32 mouse cellular contexts compared by ENCODE assay signal in the genomic region with DNA sequence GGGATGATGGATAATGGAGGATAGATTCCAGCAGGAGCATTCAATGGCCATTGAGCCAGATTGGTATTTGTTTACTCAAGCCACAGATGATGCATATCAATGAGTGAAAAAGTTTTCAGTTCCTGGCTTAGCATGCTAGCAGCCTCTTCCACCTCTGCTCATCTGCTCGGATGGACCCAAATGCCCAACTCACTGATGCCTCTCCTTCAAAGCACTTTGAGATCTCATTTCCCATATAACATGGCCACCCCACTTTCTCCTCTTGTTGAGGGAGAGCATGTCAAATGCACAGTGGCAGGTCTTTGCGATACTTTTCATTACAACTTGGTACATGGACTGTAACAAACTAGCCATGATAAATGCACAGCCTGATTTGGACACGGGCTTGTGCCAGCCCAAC. TPM values are rescaled to one million over a fixed set of nuclear protein-coding genes. Genes with fewer than 3 reads are reported as not detected.
DNase-seq lines count a peak whose midpoint lies in the region; ATAC-seq and TF ChIP-seq lines count a peak whose summit lies in the region.
"Had no signal": no experiment of that assay in that cellular context is flagged by ENCODE, and none has a peak within 500 bp of the region (broad histone marks: within the 10 kb centered on the region; RNA-seq: fewer than 3 reads in every experiment).

No protein-coding gene starts in this region.

- no peak for TF ChIP-seq RAD21 in MEL (IDR thresholded peaks at IDR 0.05; ENCODE audit: low read depth, low read length)

- ATAC-seq in common myeloid progenitor, adult 5-6 weeks (replicated peaks; ENCODE audit: low read depth, poor library complexity, severe bottlenecking), result peak; percentile 75
- peak; percentile 68 for ATAC-seq in megakaryocyte progenitor cell, adult 5-6 weeks (replicated peaks; ENCODE audit: poor library complexity)
- no peak for ATAC-seq in cerebellum, adult (ENCODE audit: insufficient number of reproducible peaks, low FRiP score, low TSS enrichment)
- no peak for ATAC-seq in inflammation-experienced regulatory T-cells, adult 6 months
- ATAC-seq: CD4-positive, CD25-positive, alpha-beta regulatory T cell, adult 4 months; forebrain, embryonic 14.5 days; forebrain, postnatal 0 days; hindbrain, postnatal 0 days; intestine, postnatal 0 days had no signal

- no peak for TF ChIP-seq EP300 in MEL (IDR thresholded peaks at IDR 0.05; ENCODE audit: low read depth in 1 of 2, low read length in 2 of 2)

- DNase-seq in heart, adult 11 months, result peak; percentile 64
- no peak for DNase-seq in heart, postnatal 4 days
- peak; percentile 66 for DNase-seq in MEL (ENCODE audit: low read depth, low spot score)
- no peak for DNase-seq in cerebellum, postnatal 4 days (ENCODE audit: low spot score in 2 of 2)
- DNase-seq: adrenal gland, adult 2 months; adrenal gland, postnatal 14 days; B cell, adult 2 months; cerebellum, adult 11-12 months; cerebellum, adult 8-10 months; cerebellum, postnatal 10 days; embryo, embryonic 11 days; forebrain, postnatal 0 days; gastrocnemius, adult 2 months; gastrocnemius, postnatal 14 days; heart, adult 18-20 months; kidney, adult 2 months had no signal

- no peak for TF ChIP-seq POLR2A in MEL (IDR thresholded peaks at IDR 0.05; ENCODE audit: control insufficient read depth in 1 of 2, insufficient read depth in 1 of 2, low read depth in 1 of 2, low read length in 2 of 2, poor library complexity in 1 of 2)

- no peaks in the 10 kb centered on the region for H3K79me2 ChIP-seq in MEL (ENCODE audit: control insufficient read depth, insufficient read depth, low read length, poor library complexity)

- H3K4me1 ChIP-seq in MEL (ENCODE audit: control insufficient read depth in 1 of 2, insufficient read depth in 2 of 2, low read length in 2 of 2), result no peaks in the 10 kb centered on the region
- H3K4me1 ChIP-seq: embryonic facial prominence, embryonic 13.5 days; heart, embryonic 13.5 days; hindbrain, embryonic 10.5 days; hindbrain, embryonic 13.5 days had no signal

- no peak overlapping the region for H3K4me3 ChIP-seq in MEL (ENCODE audit: control insufficient read depth in 1 of 2, insufficient read depth in 1 of 2, low read depth in 2 of 2, low read length in 2 of 2)
- H3K4me3 ChIP-seq: embryonic facial prominence, embryonic 10.5 days; embryonic facial prominence, embryonic 13.5 days; gastrocnemius, adult 2 months; heart, embryonic 13.5 days; hindbrain, embryonic 10.5 days; hindbrain, embryonic 13.5 days had no signal

- no peak overlapping the region for H3K9ac ChIP-seq in MEL (ENCODE audit: control insufficient read depth, low read depth, low read length, poor library complexity, severe bottlenecking)
- H3K9ac ChIP-seq: embryonic facial prominence, embryonic 13.5 days; forebrain, postnatal 0 days; heart, embryonic 13.5 days; hindbrain, embryonic 13.5 days had no signal

- H3K27ac ChIP-seq in MEL (ENCODE audit: control insufficient read depth, low read depth, low read length), result no peak overlapping the region
- H3K27ac ChIP-seq: embryonic facial prominence, embryonic 10.5 days; embryonic facial prominence, embryonic 13.5 days; gastrocnemius, adult 2 months; heart, embryonic 13.5 days; hindbrain, embryonic 10.5 days; hindbrain, embryonic 13.5 days; hindbrain, postnatal 0 days had no signal

- no peaks in the 10 kb centered on the region for H3K36me3 ChIP-seq in MEL (ENCODE audit: control insufficient read depth in 1 of 2, insufficient read depth in 2 of 2, low read length in 2 of 2)
- H3K36me3 ChIP-seq: embryonic facial prominence, embryonic 10.5 days; embryonic facial prominence, embryonic 13.5 days; heart, embryonic 13.5 days; hindbrain, embryonic 10.5 days; hindbrain, embryonic 13.5 days had no signal

- no peak for TF ChIP-seq CTCF in MEL (IDR thresholded peaks at IDR 0.05 in 2 of 3, conservative IDR thresholded peaks at IDR 0.05 in 1 of 3; ENCODE audit: control insufficient read depth in 1 of 3, insufficient read depth in 1 of 3, low read depth in 2 of 3, low read length in 3 of 3, poor library complexity in 1 of 3, severe bottlenecking in 1 of 3)

- no peaks in the 10 kb centered on the region for H3K9me3 ChIP-seq in MEL (replicated peaks; ENCODE audit: insufficient read depth, low read length)
- H3K9me3 ChIP-seq: embryonic facial prominence, embryonic 10.5 days; embryonic facial prominence, embryonic 13.5 days; heart, embryonic 13.5 days; hindbrain, embryonic 10.5 days; hindbrain, embryonic 13.5 days had no signal

- 0 out of 4 replicates have a peak, but pooled peaks cover 0 to 3% of the 10 kb centered on the region in 2 experiments for H3K27me3 ChIP-seq in MEL (ENCODE audit: control insufficient read depth in 1 of 2, insufficient read depth in 2 of 2, low read length in 2 of 2)
- H3K27me3 ChIP-seq: embryonic facial prominence, embryonic 13.5 days; heart, embryonic 13.5 days; hindbrain, embryonic 13.5 days had no signal

TF ChIP-seq in MEL, 35 proteins besides CTCF, POLR2A, EP300 and RAD21:
- TF ChIP-seq ZNF384 (IDR thresholded peaks at IDR 0.05; ENCODE audit: low read depth, low read length) (no peak), SIN3A (IDR thresholded peaks at IDR 0.05; ENCODE audit: low read length) (no peak), TCF12 (IDR thresholded peaks at IDR 0.05; ENCODE audit: low read depth, low read length) (no peak), POLR2AphosphoS2 (IDR thresholded peaks at IDR 0.05; ENCODE audit: low read length) (no peak), MAX (IDR thresholded peaks at IDR 0.05; ENCODE audit: low read length) (no peak), MYC (IDR thresholded peaks at IDR 0.05; ENCODE audit: low read depth, low read length) (no peak), USF1 (IDR thresholded peaks at IDR 0.05; ENCODE audit: low read depth, low read length) (no peak), MXI1 (IDR thresholded peaks at IDR 0.05; ENCODE audit: low read depth, low read length) (no peak), MAZ (IDR thresholded peaks at IDR 0.05; ENCODE audit: low read depth, low read length) (no peak), KAT2A (conservative IDR thresholded peaks at IDR 0.05; ENCODE audit: low read depth, low read length) (no peak), NELFE (IDR thresholded peaks at IDR 0.05; ENCODE audit: low read depth, low read length) (no peak), CHD2 (IDR thresholded peaks at IDR 0.05; ENCODE audit: low read length) (no peak), UBTF (IDR thresholded peaks at IDR 0.05; ENCODE audit: borderline replicate concordance, insufficient read depth, low read depth, low read length) (no peak), NRF1 (IDR thresholded peaks at IDR 0.05; ENCODE audit: insufficient read depth, low read depth, low read length, poor library complexity, severe bottlenecking) (no peak), E2F4 (IDR thresholded peaks at IDR 0.05; ENCODE audit: borderline replicate concordance, low read depth, low read length) (no peak), MEF2A (IDR thresholded peaks at IDR 0.05; ENCODE audit: extremely low read depth, insufficient replicate concordance, low read depth, low read length, poor library complexity, severe bottlenecking) (no peak)
TF ChIP-seq in MEL: peak in this region for 0.

RNA-seq across cellular contexts. Expression of a gene that starts 20.6 kb away (rescaled TPM):
- total RNA-seq in heart, postnatal 4 days (2021), result under 1 TPM in 1 of 2 experiments, not detected in 1; 0.12 TPM
- total RNA-seq in MEL (2012; rRNA removed), result not detected in 2 replicates
- not detected for polyA plus RNA-seq in MEL (2012; ENCODE audit: insufficient read depth in 1 of 2, insufficient read length in 2 of 2, low read depth in 1 of 2, low replicate concordance in 2 of 2, missing spikeins in 1 of 2)
- not detected in 2 replicates for total RNA-seq in common myeloid progenitor, adult 5-6 weeks (2017)
- not detected in 2 replicates for total RNA-seq in megakaryocyte progenitor cell, adult 5-6 weeks (2015)
- not detected in 2 replicates for total RNA-seq in megakaryocyte progenitor cell, adult 5-6 weeks (2017)
- polyA plus RNA-seq in inflammation-experienced regulatory T-cells, adult 6 months (2017; shearing (Covaris generic)), result under 1 TPM in 2 of 3 experiments, not detected in 1; 0.15 to 0.17 TPM
- total RNA-seq: forebrain, postnatal 0 days; gastrocnemius, adult 2 months; gastrocnemius, postnatal 14 days; gastrocnemius, postnatal 4 days; heart, adult 18-20 months; heart, postnatal 25 days; hindbrain, postnatal 0 days had no signal
- polyA plus RNA-seq: forebrain, embryonic 11.5 days; forebrain, embryonic 14.5 days; heart, embryonic 13.5 days; hindbrain, embryonic 13.5 days had no signal

Comparison
In these comparisons a context has a peak if more than half of its experiments do, and no peak if none do; other contexts are left out.
1. DNase-seq: peak in heart, adult 11 months (single experiment) and MEL (single experiment); none in heart, postnatal 4 days (single experiment) and cerebellum, postnatal 4 days (0 of 2).
2. ATAC-seq: peak in common myeloid progenitor, adult 5-6 weeks (single experiment) and megakaryocyte progenitor cell, adult 5-6 weeks (single experiment); none in cerebellum, adult (single experiment) and inflammation-experienced regulatory T-cells, adult 6 months (single experiment).